Mouse (Mus musculus) adrenal gland, postnatal 36 days (tissue): ENCODE data around the gene Crx. TPM values are rescaled to one million over a fixed set of nuclear protein-coding genes. Genes with fewer than 3 reads are reported as not detected.
"Not testable (repeated sequence)": the region's sequence is repeated elsewhere in the genome, so short reads cannot be mapped to it uniquely, and the experiment has no call there.

Experiments
- DNase-seq, 2 experiments: peaks; one replicate each; pipeline ENCODE4 v3.0.0; 2021; ENCODE audit warnings: mixed read lengths in 1 of 2
- long read RNA-seq, 2 experiments: library from polyadenylated mRNA; stranded (forward); transcript quantifications; one replicate each; pipeline ENCODE4 v2.0.0; 2021; ENCODE audit warnings: borderline sequencing depth in 2 of 2
- total RNA-seq, 2 experiments: library from RNA; stranded (reverse); gene quantifications; 2 replicates each; pipeline ENCODE4 v1.2.3; 2021

Gene Crx
- not detected for total RNA-seq
- long read RNA-seq, experiment 1, result 0 reads
- long read RNA-seq, experiment 2, result 0 reads

DNA sequence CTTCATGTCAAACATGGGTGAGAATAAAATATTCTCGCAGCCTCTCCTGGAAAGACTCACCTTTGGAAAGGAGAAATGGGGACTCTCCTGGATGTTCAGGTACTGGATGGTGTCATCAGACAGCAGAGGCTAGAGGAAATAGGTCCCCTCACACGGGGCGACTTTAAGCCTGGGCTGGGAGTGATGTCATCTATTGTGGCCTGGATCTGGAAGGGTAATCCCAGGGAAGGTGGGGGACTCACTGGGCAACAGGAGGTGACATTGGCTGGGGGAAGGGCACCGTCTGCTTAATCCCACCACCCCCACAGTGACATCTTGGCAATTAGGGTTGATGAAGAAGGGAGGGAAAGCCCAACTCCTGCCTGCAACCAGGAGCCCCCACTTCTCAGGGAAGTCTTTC is at the start of gene Crx:
Gene Crx (minus strand): TSS at position 213 of the 400 bp plus-strand sequence.
- DNase-seq, result no peak

- peak; percentile 90 to 93 for DNase-seq
These were observed 42.5 kb upstream of the Crx start, which contains the start of gene Selenow for GRCm38 (mm10) chr7:15922220-15922773. Selenow (minus strand) TSS chr7:15922402.

GRCm38 (mm10) chr7:15921796-15922195 is 42.0 kb upstream of the Crx start:
- DNase-seq, result peak; percentile 37 to 48

DNA sequence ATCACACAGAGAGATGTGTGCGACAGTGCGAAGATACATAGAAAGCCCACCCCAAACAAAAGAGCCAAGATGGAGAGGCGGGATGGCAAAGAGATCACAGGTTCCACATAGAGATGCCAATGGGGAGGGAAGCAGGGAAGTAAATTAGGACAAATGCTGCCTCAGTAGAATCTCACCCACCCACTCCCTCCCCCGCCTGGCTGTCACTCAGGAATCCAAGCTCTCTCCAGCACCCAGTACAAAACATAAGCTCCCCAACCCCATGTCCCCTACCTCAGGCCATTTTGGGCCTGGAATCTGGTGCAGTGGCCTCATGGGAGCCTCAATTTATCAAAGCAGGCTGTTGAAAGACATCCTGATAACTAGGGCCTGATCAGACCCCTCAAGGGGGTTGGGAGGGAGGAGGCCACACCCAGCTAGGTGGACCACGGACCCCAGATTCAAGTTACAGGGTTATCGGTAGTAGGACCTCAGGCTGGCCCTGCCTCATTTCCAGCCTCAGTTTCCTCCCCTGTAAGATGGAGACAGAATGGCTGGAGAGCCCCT is 41.0 kb upstream of the Crx start:
- no peak for DNase-seq

GRCm38 (mm10) chr7:15919947-15920346 is 40.2 kb upstream of the Crx start:
- DNase-seq, result no peak

- peak; percentile 20 to 40 for DNase-seq
These were observed 38.6 kb upstream of the Crx start for GRCm38 (mm10) chr7:15918371-15918770.

DNA sequence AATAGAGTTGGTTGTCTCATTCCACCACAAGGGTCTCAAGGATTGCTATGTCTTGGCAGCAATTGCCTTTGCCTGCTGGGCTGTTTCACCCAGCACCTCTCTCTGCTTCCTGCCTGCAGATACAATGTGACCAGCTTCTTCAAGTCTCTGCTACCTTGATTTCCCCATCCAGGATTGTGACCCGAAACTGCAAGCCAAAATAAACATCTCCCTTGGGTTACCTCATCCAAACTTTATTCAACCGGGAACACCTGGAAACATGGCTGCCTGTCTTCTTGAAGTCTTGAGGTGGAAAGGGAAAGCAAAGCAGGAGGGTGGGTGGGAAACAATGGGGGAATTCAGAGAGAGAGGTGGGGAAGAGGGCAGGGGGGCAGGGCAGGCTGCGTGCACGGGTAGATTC is 37.2 kb upstream of the Crx start:
- no peak for DNase-seq

GRCm38 (mm10) chr7:15916134-15916723 is 36.5 kb upstream of the Crx start:
- no peak for DNase-seq

DNA sequence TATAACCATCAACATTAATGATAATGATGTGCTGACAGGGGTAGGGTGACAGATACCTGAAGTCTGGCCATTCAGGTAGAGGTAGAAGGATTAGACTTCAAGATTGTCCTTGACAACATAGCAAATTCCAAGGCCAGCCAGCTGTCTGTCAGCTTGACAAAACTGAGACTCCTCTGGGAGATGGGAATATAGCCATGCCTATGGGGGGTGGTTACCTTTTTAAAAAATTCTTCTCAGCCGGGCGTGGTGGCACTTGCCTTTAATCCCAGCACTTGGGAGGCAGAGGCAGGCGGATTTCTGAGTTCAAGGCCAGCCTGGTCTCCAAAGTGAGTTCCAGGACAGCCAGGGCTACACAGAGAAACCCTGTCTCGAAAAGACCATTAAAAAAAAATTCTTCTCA is 35.9 kb upstream of the Crx start:
- not testable (repeated sequence) for DNase-seq

DNA sequence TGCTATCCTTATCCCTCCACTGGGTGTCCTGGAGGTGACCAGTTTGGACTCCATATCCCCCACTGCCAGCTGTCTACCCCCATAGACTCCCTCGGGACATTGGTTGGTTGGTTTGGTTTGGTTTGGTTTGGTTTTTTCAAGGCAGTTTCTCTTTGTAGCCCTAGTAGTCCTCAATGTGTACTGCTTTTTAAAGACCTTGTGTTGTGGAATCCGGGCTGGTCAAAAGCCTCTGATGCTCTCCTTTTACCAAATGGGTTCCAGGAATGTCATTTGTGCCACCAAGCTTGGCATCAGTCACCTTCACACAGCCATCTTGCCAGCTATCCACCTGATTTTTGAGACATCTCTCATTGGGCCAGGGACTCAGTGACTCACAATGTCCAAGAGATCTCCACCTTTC is 35.0 kb upstream of the Crx start:
- no peak for DNase-seq

DNA sequence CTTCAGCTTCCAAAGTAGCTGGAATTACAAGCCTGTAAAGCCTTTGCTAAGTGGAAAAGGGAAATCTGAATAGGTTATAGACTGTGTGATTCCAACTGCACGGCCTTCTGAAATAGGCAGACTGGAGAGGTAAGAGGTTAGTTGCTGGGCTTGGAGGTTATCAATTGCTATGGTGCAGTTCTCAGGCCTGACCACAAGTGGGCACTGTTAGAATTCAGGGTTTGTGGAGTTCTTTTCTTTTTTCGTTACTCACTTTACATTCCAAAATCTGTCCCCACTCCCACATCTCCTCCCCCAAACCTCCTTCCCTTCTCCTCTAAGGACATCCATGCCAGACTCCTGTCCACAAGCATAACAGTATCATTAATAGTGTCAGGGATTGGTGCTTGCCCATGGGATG is 34.5 kb upstream of the Crx start:
- DNase-seq, result peak; percentile 25 to 44

GRCm38 (mm10) chr7:15912183-15912582 is 32.4 kb upstream of the Crx start:
- DNase-seq, result peak; percentile 73 to 82

- DNase-seq, result no peak
These were observed 30.8 kb upstream of the Crx start for GRCm38 (mm10) chr7:15910521-15910920.

DNA sequence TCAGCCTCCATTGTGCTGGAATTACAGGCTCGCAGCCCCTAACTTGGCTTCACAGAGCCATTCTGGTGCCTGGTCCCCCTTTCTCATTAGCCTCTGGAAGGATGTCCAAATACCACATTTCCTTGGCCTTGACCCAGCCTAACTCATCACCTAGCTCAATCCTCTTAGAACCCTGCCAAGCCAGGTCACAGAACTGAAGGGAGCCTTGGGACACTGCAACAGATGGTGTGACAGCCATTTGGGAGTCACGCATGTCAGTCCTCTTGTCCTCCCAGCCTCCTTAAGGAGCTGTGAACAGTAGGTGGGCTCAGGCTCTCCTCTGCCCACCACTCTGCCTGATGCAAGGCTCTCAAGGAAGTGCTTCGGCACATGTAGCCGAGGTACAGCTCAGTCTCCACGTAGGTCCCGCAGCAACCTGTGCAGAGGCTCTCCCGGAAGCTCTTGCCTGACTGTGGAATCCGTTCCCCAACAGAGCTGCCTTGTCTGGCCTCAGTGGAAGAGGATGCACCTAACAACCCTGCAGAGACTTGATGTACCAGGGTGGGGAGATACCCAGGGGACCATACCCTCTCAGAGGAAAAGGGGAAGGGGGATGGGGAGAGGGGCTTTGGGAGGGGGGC is 28.3 kb upstream of the Crx start:
- no peak for DNase-seq

- no peak for DNase-seq
These were observed 26.8 kb upstream of the Crx start for GRCm38 (mm10) chr7:15906602-15907001.

DNA sequence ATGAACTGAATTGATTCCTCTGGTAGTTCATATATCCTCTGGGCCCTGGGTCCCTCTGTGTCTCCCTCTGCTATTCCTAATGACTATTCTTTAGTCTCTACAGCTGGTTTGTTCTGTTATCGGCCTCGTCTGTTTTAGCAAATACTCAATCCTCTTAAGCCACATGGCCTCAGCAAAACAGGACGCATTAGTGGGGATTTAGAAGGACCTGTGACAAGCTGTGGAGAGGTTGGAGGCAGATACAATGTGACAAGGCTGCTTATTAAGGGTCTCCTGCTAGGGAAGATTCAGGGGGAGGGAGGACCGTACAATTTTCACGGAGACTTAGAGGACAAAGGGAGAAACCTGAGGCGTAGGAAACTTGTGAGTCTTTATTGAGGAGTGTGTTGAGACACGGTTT is 26.1 kb upstream of the Crx start:
- DNase-seq, result no peak

GRCm38 (mm10) chr7:15901366-15902048 is 21.7 kb upstream of the Crx start:
- DNase-seq, result no peak

GRCm38 (mm10) chr7:15894251-15894650 is 14.5 kb upstream of the Crx start:
- no peak for DNase-seq

DNA sequence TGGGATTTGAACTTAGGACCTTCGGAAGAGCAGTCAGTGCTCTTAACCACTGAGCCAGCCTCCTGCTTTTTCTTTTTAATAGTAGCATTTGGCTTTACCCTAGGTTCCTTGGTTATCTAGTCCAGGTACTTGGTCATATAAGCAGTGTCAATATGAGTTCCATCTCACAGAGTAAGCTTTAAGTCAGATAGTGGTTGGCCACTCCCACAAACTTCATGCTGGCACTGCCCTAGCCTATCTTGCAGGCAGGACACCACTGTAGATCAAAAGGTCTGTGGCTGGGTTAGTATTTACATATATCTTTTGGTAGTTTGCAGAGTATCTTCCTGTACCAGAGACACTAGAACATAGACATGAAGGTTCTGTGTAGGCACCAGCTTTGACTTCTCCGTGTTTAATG is 4.4 kb upstream of the Crx start:
- DNase-seq, result no peak

DNA sequence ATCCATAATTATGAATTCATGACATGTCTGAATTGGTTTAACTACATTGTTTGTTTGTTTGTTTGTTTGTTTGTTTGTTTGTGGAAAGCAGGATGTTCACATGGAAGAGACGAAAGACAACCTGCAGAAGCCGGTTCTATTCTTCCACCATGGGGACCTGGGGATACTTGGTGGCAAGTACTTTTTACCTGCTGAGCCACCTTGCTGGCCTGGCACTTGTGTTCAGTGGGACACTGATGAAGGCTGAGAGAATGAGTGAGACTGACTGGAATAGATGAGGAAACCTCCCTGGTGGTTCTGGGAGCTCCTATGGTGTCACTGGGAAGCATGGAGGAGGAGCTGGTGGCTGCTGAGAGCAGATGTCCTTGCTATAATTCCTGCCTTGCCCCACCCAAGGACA is 2.5 kb upstream of the Crx start, which contains the start of gene Crxos:
Gene Crxos (plus strand): TSS at position 301 of the 400 bp plus-strand sequence.
- no peak for DNase-seq

GRCm38 (mm10) chr7:15881831-15882230 is 2.1 kb upstream of the Crx start:
- DNase-seq, result no peak

GRCm38 (mm10) chr7:15881388-15881787 is 1.6 kb upstream of the Crx start:
- no peak for DNase-seq

GRCm38 (mm10) chr7:15864104-15864503 is 15.7 kb downstream of the Crx start:
- DNase-seq, result no peak
